Mouse (Mus musculus) adipose tissue, adult 10 weeks (tissue): Measurements from ENCODE around the gene Bcr. TPM values are rescaled to one million over a fixed set of nuclear protein-coding genes. Genes with fewer than 3 reads are reported as not detected.

ENCODE experiments used
- polyA plus RNA-seq: library from polyadenylated mRNA; stranded (reverse); fragments of 350-450 nt; fragmentation: Illumina TruSeq; extraction: RNeasy Lipid Tissue Mini Kit (QIAGEN cat#74804); gene quantifications from one replicate; pipeline ENCODE4 v1.2.3, GENCODE M21; 2014; ENCODE audit warnings: low read depth, low replicate concordance

Bcr gene
- polyA plus RNA-seq, result 28.5 TPM

GRCm38 (mm10) chr10:75060217-75060842, at the start of gene Bcr:
Gene Bcr (plus strand): TSS chr10:75060592.

DNA sequence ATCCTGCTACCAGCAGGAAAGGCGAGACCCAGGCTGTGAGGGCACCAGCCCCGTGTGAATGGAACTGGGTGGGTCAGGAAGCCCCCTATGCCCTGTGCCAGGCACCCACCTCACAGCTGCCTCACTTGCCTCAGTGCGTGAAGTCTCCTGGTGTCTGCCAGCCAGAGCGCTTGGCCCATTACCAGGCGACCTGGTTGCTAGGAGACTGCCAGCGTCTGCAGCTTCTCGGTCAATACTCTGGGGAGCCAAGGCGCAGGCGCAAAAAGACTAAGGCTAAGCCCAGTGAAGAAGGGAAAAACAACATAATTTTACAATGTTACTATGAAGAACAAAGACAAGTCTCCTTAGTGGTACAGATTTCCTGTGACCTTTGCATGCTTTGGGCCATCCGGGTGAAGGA, 28.0 kb upstream of the Bcr start, which contains the start of gene Rsph14:
Rsph14 (minus strand) TSS at position 192 of the 400 bp plus-strand sequence.

DNA sequence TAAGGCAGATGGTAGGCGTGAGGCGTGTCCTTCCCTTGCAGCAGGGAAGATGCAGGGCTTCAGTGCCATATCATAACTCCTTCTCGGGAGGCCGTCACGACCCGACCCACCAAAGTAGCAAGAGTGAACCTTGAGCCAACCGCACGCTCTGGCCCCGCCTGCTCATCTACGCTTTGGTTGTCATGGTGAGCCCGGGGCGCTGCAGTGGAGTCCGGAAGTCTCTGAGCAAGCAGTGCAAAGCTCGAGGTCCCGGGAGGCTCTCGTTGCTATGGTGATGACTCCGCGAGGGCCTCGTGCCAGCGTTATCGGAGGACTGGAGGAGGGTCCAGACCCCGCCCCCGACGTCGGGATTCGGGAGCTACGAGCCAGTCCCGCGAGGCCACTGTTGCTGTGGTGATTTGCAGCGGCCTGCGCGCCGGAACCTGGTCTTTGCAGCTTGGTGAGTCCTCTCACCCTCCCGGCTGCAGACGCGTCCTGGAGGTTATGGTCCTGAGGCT, 23.5 kb upstream of the Bcr start, which contains the start of gene Rab36:
Rab36 (plus strand) TSS at position 176 of the 497 bp plus-strand sequence.

GRCm38 (mm10) chr10:75211807-75212645, 151.6 kb downstream of the Bcr start, which contains the start of gene Specc1l:
Gene Specc1l (plus strand): TSS chr10:75212073.

Other genes with a start within 250 kb of the Bcr start
- gene Gnaz, start 93.4 kb upstream of the Bcr start, polyA plus RNA-seq, result 2.3 TPM
- gene Rsph14, start 28.0 kb upstream of the Bcr start, polyA plus RNA-seq, result 1.8 TPM
- 4.9 TPM for gene Rab36, start 23.5 kb upstream of the Bcr start, polyA plus RNA-seq
- 27.0 TPM for gene Specc1l, start 151.5 kb downstream of the Bcr start, polyA plus RNA-seq